Mouse (Mus musculus): ENCODE measurements around the gene Iqcf3. TPM values are rescaled to one million over a fixed set of nuclear protein-coding genes. Genes with fewer than 3 reads are reported as not detected.

Gene Iqcf3
- polyA plus RNA-seq, 1 experiment = not detected

DNA sequence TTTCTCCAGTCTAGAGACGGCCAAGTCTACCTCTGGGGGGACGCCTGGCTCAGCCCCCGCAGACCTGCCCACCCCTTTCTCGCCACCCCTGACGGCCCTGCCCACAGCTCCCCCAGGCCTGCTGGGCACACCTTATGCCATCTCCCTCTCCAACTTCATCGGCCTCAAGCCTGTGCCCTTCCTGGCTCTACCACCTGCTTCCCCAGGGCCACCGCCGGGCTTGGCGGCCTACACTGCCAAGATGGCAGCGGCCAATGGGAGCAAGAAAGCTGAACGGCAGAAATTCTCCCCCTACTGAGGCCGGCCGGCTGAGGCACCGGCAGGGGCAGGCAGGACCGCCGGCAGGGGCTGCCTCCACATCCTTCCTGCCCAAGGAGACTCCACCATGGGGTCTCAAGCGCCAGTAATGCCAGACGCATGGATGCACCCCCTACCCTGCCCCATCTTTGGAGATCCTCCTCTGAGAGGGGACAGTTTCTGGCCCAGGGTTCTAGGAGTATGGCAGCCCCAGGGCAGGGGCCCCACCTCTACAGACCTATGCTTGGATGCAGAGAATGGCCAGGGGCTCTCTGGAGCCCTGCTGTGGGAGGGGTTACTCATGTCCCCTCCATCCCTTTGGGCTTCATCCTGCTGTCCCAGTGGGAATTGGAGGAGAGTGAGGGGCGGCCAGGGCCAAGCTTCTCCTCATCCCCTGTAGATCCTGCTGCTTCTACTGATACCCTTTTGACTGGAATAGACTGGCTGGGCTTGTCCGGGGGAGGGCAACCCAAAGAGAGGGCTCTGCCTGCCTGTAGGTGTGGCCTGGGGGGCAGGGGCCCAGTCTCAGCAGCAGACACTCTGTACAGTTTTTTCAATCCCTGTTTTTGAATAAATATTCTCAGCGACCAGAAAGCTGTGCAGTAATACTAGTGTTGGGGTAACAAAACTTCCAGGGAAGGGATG, 98.0 kb downstream of the Iqcf3 start:
- H3K27ac ChIP-seq (ENCODE audit: insufficient read depth, low read depth, low read length) = no peak overlapping the region

GRCm38 (mm10) chr9:106462430-106462800, 99.0 kb downstream of the Iqcf3 start:
- Histone ChIP-seq H3K4me1 (ENCODE audit: control insufficient read depth, insufficient read depth, low read length) (peaks cover 26% of the 10 kb centered on the region), H3K4me3 (ENCODE audit: insufficient read depth, low read depth, low read length) (no peak overlapping the region), H3K27ac (ENCODE audit: insufficient read depth, low read depth, low read length) (no peak overlapping the region)
- no peak for TF ChIP-seq POLR2A (IDR thresholded peaks at IDR 0.05; ENCODE audit: insufficient read depth, low read depth, low read length)
- no peak for TF ChIP-seq CTCF (IDR thresholded peaks at IDR 0.05; ENCODE audit: insufficient read depth, low read depth, low read length)
- 96% methylated on average over 12 of the region's 12 CpGs for whole genome bisulfite sequencing

More for the DNA sequence above, 98.0 kb downstream of the Iqcf3 start:
- Histone ChIP-seq H3K4me1 (ENCODE audit: control insufficient read depth, insufficient read depth, low read length) (peaks cover 21% of the 10 kb centered on the region), H3K4me3 (ENCODE audit: insufficient read depth, low read depth, low read length) (no peak overlapping the region)
- TF ChIP-seq CTCF (IDR thresholded peaks at IDR 0.05; ENCODE audit: insufficient read depth, low read depth, low read length) (no peak), POLR2A (IDR thresholded peaks at IDR 0.05; ENCODE audit: insufficient read depth, low read depth, low read length) (no peak)
- WGBS = 87% methylated on average over 21 of the region's 21 CpGs

DNA sequence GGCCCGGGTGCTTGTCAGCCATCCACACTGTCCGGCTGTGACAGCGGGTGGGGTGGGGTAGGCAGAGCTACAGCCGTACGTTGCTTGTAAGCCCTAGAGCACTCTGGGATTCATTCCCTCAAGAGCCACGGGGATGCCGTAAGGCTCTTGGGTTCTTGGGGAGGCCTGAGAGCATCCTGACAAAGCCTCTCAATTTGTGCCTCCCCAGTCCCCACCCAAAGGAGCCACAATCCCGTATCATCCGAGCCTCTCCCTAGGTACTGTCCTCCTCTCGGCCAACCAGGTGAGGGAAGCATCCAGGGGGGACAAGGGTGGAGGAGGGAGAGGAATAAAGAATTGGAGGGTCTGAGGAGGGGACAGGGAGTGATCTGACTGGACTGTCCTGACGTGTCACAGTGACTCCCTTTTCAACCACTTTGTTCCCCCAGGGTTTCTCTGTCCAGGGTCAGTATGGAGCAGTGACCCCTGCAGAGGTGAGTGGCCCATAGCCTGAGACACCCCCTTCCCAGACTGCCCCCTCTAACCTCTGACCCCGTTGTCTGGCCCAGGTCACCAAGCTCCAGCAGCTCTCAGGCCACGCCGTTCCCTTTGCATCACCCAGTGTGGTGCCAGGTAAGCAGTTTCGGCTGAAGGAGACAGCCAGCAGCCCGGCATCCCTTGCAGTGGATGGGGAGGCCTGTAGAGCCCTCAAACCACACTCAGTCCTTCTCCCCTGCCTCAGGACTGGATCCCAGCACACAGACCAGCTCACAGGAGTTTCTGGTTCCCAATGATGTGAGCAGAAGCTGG, 99.6 kb downstream of the Iqcf3 start:
- Histone ChIP-seq H3K4me3 (ENCODE audit: insufficient read depth, low read depth, low read length) (no peak overlapping the region), H3K4me1 (ENCODE audit: control insufficient read depth, insufficient read depth, low read length) (peaks cover 30% of the 10 kb centered on the region), H3K27ac (ENCODE audit: insufficient read depth, low read depth, low read length) (no peak overlapping the region)
- WGBS = 86% methylated on average over 16 of the region's 16 CpGs
- TF ChIP-seq CTCF (IDR thresholded peaks at IDR 0.05; ENCODE audit: insufficient read depth, low read depth, low read length) (no peak), POLR2A (IDR thresholded peaks at IDR 0.05; ENCODE audit: insufficient read depth, low read depth, low read length) (no peak)

GRCm38 (mm10) chr9:106461026-106461415, 100.4 kb downstream of the Iqcf3 start:
- Histone ChIP-seq H3K27ac (ENCODE audit: insufficient read depth, low read depth, low read length) (no peak overlapping the region), H3K4me3 (ENCODE audit: insufficient read depth, low read depth, low read length) (no peak overlapping the region), H3K4me1 (ENCODE audit: control insufficient read depth, insufficient read depth, low read length) (peaks cover 34% of the 10 kb centered on the region)
- 91% methylated on average over 9 of the region's 9 CpGs for WGBS
- TF ChIP-seq POLR2A (IDR thresholded peaks at IDR 0.05; ENCODE audit: insufficient read depth, low read depth, low read length) (no peak), CTCF (IDR thresholded peaks at IDR 0.05; ENCODE audit: insufficient read depth, low read depth, low read length) (no peak)

DNA sequence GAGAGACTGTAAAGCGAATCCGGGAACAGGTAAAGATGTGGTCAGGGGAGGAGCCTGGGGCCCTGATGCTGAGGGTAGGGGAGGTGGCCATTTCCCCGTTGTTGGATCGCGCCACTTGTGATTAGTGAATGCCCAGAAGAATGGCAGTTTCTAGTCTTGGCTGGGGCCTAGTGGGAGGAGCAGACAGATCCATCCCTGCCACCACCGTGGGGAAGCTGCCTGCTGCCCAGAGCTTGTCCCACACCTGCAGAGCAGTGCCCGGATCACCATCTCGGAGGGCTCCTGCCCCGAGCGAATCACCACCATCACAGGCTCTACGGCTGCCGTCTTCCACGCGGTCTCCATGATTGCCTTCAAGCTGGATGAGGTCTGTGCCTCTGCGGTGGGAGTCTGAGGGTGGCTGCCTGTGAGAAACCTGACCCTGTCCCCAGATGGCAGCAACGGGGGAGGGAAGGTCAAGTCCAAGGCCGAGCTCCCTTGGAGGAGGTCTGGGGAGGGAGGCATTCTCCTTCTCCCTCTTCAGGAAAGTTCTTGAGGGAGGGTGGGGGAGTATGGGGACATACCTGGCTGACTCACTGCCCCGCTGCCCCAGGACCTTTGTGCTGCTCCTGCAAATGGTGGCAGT, 100.9 kb downstream of the Iqcf3 start:
- 79% methylated on average over 18 of the region's 18 CpGs for WGBS
- Histone ChIP-seq H3K27ac (ENCODE audit: insufficient read depth, low read depth, low read length) (no peak overlapping the region), H3K4me3 (ENCODE audit: insufficient read depth, low read depth, low read length) (no peak overlapping the region), H3K4me1 (ENCODE audit: control insufficient read depth, insufficient read depth, low read length) (peaks cover 29% of the 10 kb centered on the region)
- TF ChIP-seq CTCF (IDR thresholded peaks at IDR 0.05; ENCODE audit: insufficient read depth, low read depth, low read length) (no peak), POLR2A (IDR thresholded peaks at IDR 0.05; ENCODE audit: insufficient read depth, low read depth, low read length) (no peak)

- Histone ChIP-seq H3K27ac (ENCODE audit: insufficient read depth, low read depth, low read length) (no peak overlapping the region), H3K4me3 (ENCODE audit: insufficient read depth, low read depth, low read length) (no peak overlapping the region), H3K4me1 (ENCODE audit: control insufficient read depth, insufficient read depth, low read length) (peaks cover 32% of the 10 kb centered on the region)
- WGBS = 74% methylated on average over 15 of the region's 15 CpGs
- TF ChIP-seq POLR2A (IDR thresholded peaks at IDR 0.05; ENCODE audit: insufficient read depth, low read depth, low read length) = no peak
- TF ChIP-seq CTCF (IDR thresholded peaks at IDR 0.05; ENCODE audit: insufficient read depth, low read depth, low read length) = no peak
Measured at GRCm38 (mm10) chr9:106459946-106460345, 101.5 kb downstream of the Iqcf3 start.

DNA sequence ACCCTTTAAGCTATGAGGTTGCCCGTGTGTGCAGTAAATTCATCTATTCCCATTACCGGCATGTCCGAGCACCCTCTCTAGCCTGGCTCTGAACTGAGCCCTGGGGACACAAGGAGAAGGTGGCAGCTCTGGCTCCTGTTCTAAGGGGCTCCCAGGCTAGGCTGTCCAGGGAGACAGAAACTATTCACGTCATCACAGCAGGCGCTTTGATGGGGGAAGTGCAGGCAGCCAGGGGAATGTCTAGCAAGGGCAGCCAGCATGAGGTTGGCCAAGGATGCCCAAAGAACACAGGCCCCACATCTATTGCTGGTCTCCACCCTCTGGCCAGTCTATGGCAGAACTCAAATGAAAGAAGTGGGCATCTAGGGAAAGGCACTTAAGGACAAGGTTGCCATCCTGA, 103.5 kb downstream of the Iqcf3 start:
- TF ChIP-seq CTCF (IDR thresholded peaks at IDR 0.05; ENCODE audit: insufficient read depth, low read depth, low read length) (no peak), POLR2A (IDR thresholded peaks at IDR 0.05; ENCODE audit: insufficient read depth, low read depth, low read length) (no peak)
- 78% methylated on average over 5 of the region's 5 CpGs for WGBS
- H3K4me1 ChIP-seq (ENCODE audit: control insufficient read depth, insufficient read depth, low read length) = peaks cover 41% of the 10 kb centered on the region
- no peak overlapping the region for H3K4me3 ChIP-seq (ENCODE audit: insufficient read depth, low read depth, low read length)
- no peak overlapping the region for H3K27ac ChIP-seq (ENCODE audit: insufficient read depth, low read depth, low read length)

GRCm38 (mm10) chr9:106457163-106457559, 104.3 kb downstream of the Iqcf3 start:
- Histone ChIP-seq H3K4me3 (ENCODE audit: insufficient read depth, low read depth, low read length) (no peak overlapping the region), H3K27ac (ENCODE audit: insufficient read depth, low read depth, low read length) (no peak overlapping the region), H3K4me1 (ENCODE audit: control insufficient read depth, insufficient read depth, low read length) (peaks cover 44% of the 10 kb centered on the region)
- no peak for TF ChIP-seq CTCF (IDR thresholded peaks at IDR 0.05; ENCODE audit: insufficient read depth, low read depth, low read length)
- TF ChIP-seq POLR2A (IDR thresholded peaks at IDR 0.05; ENCODE audit: insufficient read depth, low read depth, low read length) = no peak
- 74% methylated on average over 9 of the region's 9 CpGs for WGBS
